Mouse (Mus musculus) liver, embryonic 14.5 days (tissue): Measurements from ENCODE around the gene Slu7. TPM values are rescaled to one million over a fixed set of nuclear protein-coding genes. Genes with fewer than 3 reads are reported as not detected.

Experiments
- ATAC-seq: fragments of 200-750 bp; cut with Nextera tagmentation; 2 replicates; pipeline ENCODE4 v1.8.0; 2017; ENCODE audit warnings: moderate number of reproducible peaks, mild to moderate bottlenecking, moderate library complexity; ENCODE audit not compliant: insufficient read depth
- DNase-seq, 3 experiments: peaks; one replicate each; pipeline ENCODE4 v3.0.0-alpha.2; 2012 to 2013; ENCODE audit warnings: low read depth in 3 of 3, low spot score in 3 of 3
- H3K27ac ChIP-seq: fragments of 300-500 bp; sonication (generic); 2 replicates; pipeline ENCODE4 v1.5.1; 2014; ENCODE audit warnings: moderate library complexity, mild to moderate bottlenecking, control low read depth, inconsistent platforms
- H3K27me3 ChIP-seq: fragments of 300-500 bp; sonication (generic); 2 replicates; pipeline ENCODE4 v1.6.1; 2014; ENCODE audit warnings: mild to moderate bottlenecking, low read length, moderate library complexity; ENCODE audit not compliant: control insufficient read depth, insufficient read depth
- H3K36me3 ChIP-seq: fragments of 300-500 bp; sonication (generic); replicated peaks from 2 replicates; pipeline ENCODE4 v1.6.1; 2014; ENCODE audit warnings: low read depth; ENCODE audit not compliant: control insufficient read depth, insufficient read depth
- H3K4me1 ChIP-seq, 2 experiments: fragments of 200-500 bp in 1 of 2; fragments of 300-500 bp in 1 of 2; sonication (generic) in 1 of 2; replicated peaks; 2 replicates each; pipeline ENCODE4 v1.6.1; 2012 to 2014; ENCODE audit warnings: antibody characterized with exemption in 1 of 2, inconsistent platforms in 1 of 2, low read length in 1 of 2; ENCODE audit not compliant: control insufficient read depth in 2 of 2, insufficient read depth in 2 of 2
- H3K4me2 ChIP-seq: fragments of 300-500 bp; sonication (generic); 2 replicates; pipeline ENCODE4 v1.6.1; 2014; ENCODE audit warnings: low read depth, mild to moderate bottlenecking, control low read depth, moderate library complexity
- H3K4me3 ChIP-seq, 2 experiments: fragments of 200-500 bp in 1 of 2; fragments of 300-500 bp in 1 of 2; sonication (generic) in 1 of 2; 2 replicates each; pipeline ENCODE4 v1.5.1; 2012 to 2014; ENCODE audit warnings: low read depth in 2 of 2, low read length in 2 of 2, mild to moderate bottlenecking in 2 of 2, control low read depth in 1 of 2, inconsistent platforms in 1 of 2, moderate library complexity in 1 of 2; ENCODE audit not compliant: insufficient read depth in 1 of 2
- H3K9ac ChIP-seq: fragments of 300-500 bp; sonication (generic); replicated peaks from 2 replicates; pipeline ENCODE4 v1.6.1; 2014; ENCODE audit warnings: mild to moderate bottlenecking, control low read depth, moderate library complexity
- H3K9me3 ChIP-seq: fragments of 300-500 bp; sonication (generic); 2 replicates; pipeline ENCODE4 v1.6.1; 2016; ENCODE audit warnings: low read length, mixed read lengths; ENCODE audit not compliant: control insufficient read depth
- CTCF ChIP-seq: IDR thresholded peaks from 2 replicates; pipeline ENCODE4 v1.5.1; 2016; ENCODE audit warnings: antibody characterized with exemption, low read depth, control low read depth
- EP300 ChIP-seq: IDR thresholded peaks from 2 replicates; pipeline ENCODE4 v1.6.1; 2016; ENCODE audit warnings: antibody characterized with exemption, low read depth
- WGBS: fragments of 180-500 bp; shearing (Covaris S2); extraction: QIAGEN DNeasy Blood & Tissue Kit; methylation state at CpG from one replicate; pipeline ENCODE4 v1.1.7; 2014; ENCODE audit not compliant: insufficient replicate concordance; 5-methylcytosine and 5-hydroxymethylcytosine counted together
- polyA plus RNA-seq, 2 experiments: library from polyadenylated mRNA; depleted of rRNA in 1 of 2; stranded (reverse) in 1 of 2; unstranded in 1 of 2; fragments of >200 nt; fragmentation: Nextera tagmentation in 1 of 2; extraction: Ambion mirVana in 1 of 2; gene quantifications; 2 replicates each; pipeline versions ENCODE4 v1.2.1 to v1.2.3; 2012 to 2014

Gene Slu7
- polyA plus RNA-seq, 2 experiments: 4.9 to 20.8 TPM

DNA sequence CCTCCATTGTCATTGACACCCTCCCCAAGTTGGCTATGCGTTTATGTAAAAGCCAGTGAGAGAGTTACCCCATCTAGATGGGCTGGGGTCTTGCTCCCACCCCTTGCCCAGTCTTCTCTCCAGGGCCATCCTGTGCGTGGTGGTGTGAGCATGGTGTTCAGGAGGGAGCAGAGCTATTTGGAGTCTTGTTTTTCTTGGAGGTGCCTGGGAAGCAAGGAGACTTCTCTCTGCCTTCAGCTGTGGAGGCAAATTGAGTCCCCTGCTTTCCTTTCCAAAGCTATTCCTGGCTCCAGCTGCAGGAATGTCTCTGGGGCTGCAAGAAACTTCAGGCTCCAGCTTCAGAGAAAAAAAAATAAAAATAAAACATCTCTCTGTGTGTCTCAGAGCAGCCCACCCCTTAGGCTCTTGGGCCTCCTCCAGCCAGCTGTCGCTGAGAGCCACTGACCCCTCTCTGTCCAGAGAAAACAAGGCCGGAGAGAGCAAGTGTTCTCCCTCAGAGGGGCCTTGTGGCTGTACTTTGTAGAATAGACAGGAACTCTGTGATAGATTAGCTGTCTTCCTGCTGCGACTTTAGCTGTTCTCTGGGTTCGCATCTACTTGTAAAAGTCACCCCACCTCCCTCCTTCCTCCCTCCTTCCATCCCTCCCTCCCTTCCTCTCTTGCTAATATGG is 49.7 kb downstream of the Slu7 start:
- no peak overlapping the region for H3K4me2 ChIP-seq
- TF ChIP-seq CTCF (no peak), EP300 (no peak)
- no peaks in the 10 kb centered on the region for H3K36me3 ChIP-seq
- H3K9ac ChIP-seq: no peak overlapping the region
- peaks cover 0 to 2% of the 10 kb centered on the region in 2 experiments; a peak in 1 of 4 replicates for H3K4me1 ChIP-seq
- DNase-seq: no peak
- H3K9me3 ChIP-seq: no peaks in the 10 kb centered on the region
- no peak overlapping the region for H3K27ac ChIP-seq
- no peak overlapping the region for H3K4me3 ChIP-seq
- no peaks in the 10 kb centered on the region for H3K27me3 ChIP-seq
- WGBS: 33% methylated on average over 6 of the region's 6 CpGs
- no peak for ATAC-seq

GRCm38 (mm10) chr11:43484057-43484456 is 50.5 kb downstream of the Slu7 start:
- peaks cover 0 to 2% of the 10 kb centered on the region in 2 experiments; a peak in 1 of 4 replicates for H3K4me1 ChIP-seq
- H3K9me3 ChIP-seq: no peaks in the 10 kb centered on the region
- DNase-seq: no peak
- H3K4me2 ChIP-seq: no peak overlapping the region
- H3K27ac ChIP-seq: no peak overlapping the region
- WGBS: 64% methylated on average over 4 of the region's 4 CpGs
- ATAC-seq: no peak
- TF ChIP-seq EP300 (no peak), CTCF (no peak)
- H3K36me3 ChIP-seq: no peaks in the 10 kb centered on the region
- H3K27me3 ChIP-seq: no peaks in the 10 kb centered on the region
- H3K4me3 ChIP-seq: no peak overlapping the region
- no peak overlapping the region for H3K9ac ChIP-seq

GRCm38 (mm10) chr11:43484652-43485051 is 51.1 kb downstream of the Slu7 start:
- H3K36me3 ChIP-seq: no peaks in the 10 kb centered on the region
- H3K9me3 ChIP-seq: no peaks in the 10 kb centered on the region
- no peaks in the 10 kb centered on the region for H3K27me3 ChIP-seq
- no peak for TF ChIP-seq EP300
- no peak for TF ChIP-seq CTCF
- no peak overlapping the region for H3K4me3 ChIP-seq
- no peak overlapping the region for H3K27ac ChIP-seq
- no peak overlapping the region for H3K4me2 ChIP-seq
- WGBS: 36% methylated on average over 11 of the region's 11 CpGs
- DNase-seq (no peak), ATAC-seq (no peak)
- peaks cover 0 to 2% of the 10 kb centered on the region in 2 experiments; a peak in 1 of 4 replicates for H3K4me1 ChIP-seq
- no peak overlapping the region for H3K9ac ChIP-seq

GRCm38 (mm10) chr11:43485855-43486254 is 52.3 kb downstream of the Slu7 start:
- DNase-seq: no peak

GRCm38 (mm10) chr11:43492663-43493062 is 59.1 kb downstream of the Slu7 start:
- TF ChIP-seq EP300: no peak
- peak; percentile 97 for TF ChIP-seq CTCF
- H3K4me2 ChIP-seq: no peak overlapping the region
- ATAC-seq: no peak
- no peaks in the 10 kb centered on the region for H3K27me3 ChIP-seq
- H3K9me3 ChIP-seq: no peaks in the 10 kb centered on the region
- DNase-seq: peak; percentile 24 to 36 (median 31)
- H3K4me1 ChIP-seq: no peaks in the 10 kb centered on the region
- no peaks in the 10 kb centered on the region for H3K36me3 ChIP-seq
- H3K4me3 ChIP-seq: no peak overlapping the region
- H3K27ac ChIP-seq: no peak overlapping the region
- WGBS: 31% methylated on average over 7 of the region's 7 CpGs
- H3K9ac ChIP-seq: no peak overlapping the region

More at GRCm38 (mm10) chr11:43485855-43486254, 52.3 kb downstream of the Slu7 start:
- Histone ChIP-seq H3K9ac (no peak overlapping the region), H3K36me3 (no peaks in the 10 kb centered on the region), H3K4me2 (no peak overlapping the region), H3K4me1 (peaks cover 0 to 2% of the 10 kb centered on the region in 2 experiments; a peak in 1 of 4 replicates), H3K27me3 (no peaks in the 10 kb centered on the region), H3K4me3 (no peak overlapping the region), H3K9me3 (no peaks in the 10 kb centered on the region), H3K27ac (no peak overlapping the region)
- 73% methylated on average over 9 of the region's 9 CpGs for WGBS
- TF ChIP-seq CTCF: no peak
- TF ChIP-seq EP300: no peak
- no peak for ATAC-seq
